Mouse (Mus musculus): Measurements from ENCODE around the gene Ss18l2. TPM values are rescaled to one million over a fixed set of nuclear protein-coding genes. Genes with fewer than 3 reads are reported as not detected.

The Ss18l2 gene
- total RNA-seq, 2 experiments from 2014 or later, result 5.5 to 28.4 TPM

GRCm38 (mm10) chr9:121757432-121757831 lies 47.3 kb downstream of the Ss18l2 start:
- no peak for ATAC-seq (replicated peaks; ENCODE audit: low FRiP score, poor library complexity, severe bottlenecking)

- ATAC-seq (replicated peaks; ENCODE audit: low FRiP score, poor library complexity, severe bottlenecking), result no peak
These were observed 48.0 kb downstream of the Ss18l2 start for GRCm38 (mm10) chr9:121757835-121758814.

GRCm38 (mm10) chr9:121759091-121760081 lies 49.3 kb downstream of the Ss18l2 start, which contains the start of gene Zfp651:
Zfp651 (plus strand) TSS chr9:121759330.
- no peak for ATAC-seq (replicated peaks; ENCODE audit: low FRiP score, poor library complexity, severe bottlenecking)

- no peak for ATAC-seq (replicated peaks; ENCODE audit: low FRiP score, poor library complexity, severe bottlenecking)
These were observed 50.4 kb downstream of the Ss18l2 start for GRCm38 (mm10) chr9:121760271-121761090.

GRCm38 (mm10) chr9:121761091-121761665 lies 51.0 kb downstream of the Ss18l2 start:
- ATAC-seq (replicated peaks; ENCODE audit: low FRiP score, poor library complexity, severe bottlenecking), result no peak

GRCm38 (mm10) chr9:121761787-121762186 lies 51.7 kb downstream of the Ss18l2 start:
- ATAC-seq (replicated peaks; ENCODE audit: low FRiP score, poor library complexity, severe bottlenecking), result no peak

GRCm38 (mm10) chr9:121762248-121762647 lies 52.1 kb downstream of the Ss18l2 start:
- no peak for ATAC-seq (replicated peaks; ENCODE audit: low FRiP score, poor library complexity, severe bottlenecking)

GRCm38 (mm10) chr9:121762761-121763160 lies 52.6 kb downstream of the Ss18l2 start:
- ATAC-seq (replicated peaks; ENCODE audit: low FRiP score, poor library complexity, severe bottlenecking), result no peak

Other genes starting within 250 kb of the Ss18l2 start
- not detected in 2 replicates for gene Cck, start 214.6 kb upstream of the Ss18l2 start, total RNA-seq (2015; ENCODE audit: low replicate concordance)
- gene Cck, start 214.6 kb upstream of the Ss18l2 start, total RNA-seq (2017; ENCODE audit: low replicate concordance), result not detected in 2 replicates
- not detected in 2 replicates for gene Lyzl4, start 68.2 kb upstream of the Ss18l2 start, total RNA-seq (2015; ENCODE audit: low replicate concordance)
- gene Lyzl4, start 68.2 kb upstream of the Ss18l2 start, total RNA-seq (2017; ENCODE audit: low replicate concordance), result not detected in 2 replicates
- gene Vipr1, start 67.6 kb upstream of the Ss18l2 start, total RNA-seq (2015; ENCODE audit: low replicate concordance), result 0.21 TPM in 1 of 2 replicates, not detected in the other
- 0.14 and 0.43 TPM in 2 replicates for gene Vipr1, start 67.6 kb upstream of the Ss18l2 start, total RNA-seq (2017; ENCODE audit: low replicate concordance)
- 4.2 and 6.5 TPM in 2 replicates for gene Sec22c, start 4.8 kb upstream of the Ss18l2 start, total RNA-seq (2015; ENCODE audit: low replicate concordance)
- gene Sec22c, start 4.8 kb upstream of the Ss18l2 start, total RNA-seq (2017; ENCODE audit: low replicate concordance), result 3.2 and 6.6 TPM in 2 replicates
- gene Nktr, start 8.8 kb downstream of the Ss18l2 start, total RNA-seq (2015; ENCODE audit: low replicate concordance), result 42.6 and 59.0 TPM in 2 replicates
- gene Nktr, start 8.8 kb downstream of the Ss18l2 start, total RNA-seq (2017; ENCODE audit: low replicate concordance), result 81.6 and 92.8 TPM in 2 replicates
- gene Zfp651, start 49.0 kb downstream of the Ss18l2 start, total RNA-seq (2015; ENCODE audit: low replicate concordance), result 2.1 TPM in 1 of 2 replicates, not detected in the other
- 0.42 and 0.43 TPM in 2 replicates for gene Zfp651, start 49.0 kb downstream of the Ss18l2 start, total RNA-seq (2017; ENCODE audit: low replicate concordance)
- gene Klhl40, start 67.3 kb downstream of the Ss18l2 start, total RNA-seq (2015; ENCODE audit: low replicate concordance), result not detected in 2 replicates
- not detected in 2 replicates for gene Klhl40, start 67.3 kb downstream of the Ss18l2 start, total RNA-seq (2017; ENCODE audit: low replicate concordance)
- gene Hhatl, start 82.2 kb downstream of the Ss18l2 start, total RNA-seq (2015; ENCODE audit: low replicate concordance), result not detected in 2 replicates
- not detected in 2 replicates for gene Hhatl, start 82.2 kb downstream of the Ss18l2 start, total RNA-seq (2017; ENCODE audit: low replicate concordance)
- 1.3 TPM in 1 of 2 replicates, not detected in the other for gene Ccdc13, start 129.1 kb downstream of the Ss18l2 start, total RNA-seq (2015; ENCODE audit: low replicate concordance)
- gene Ccdc13, start 129.1 kb downstream of the Ss18l2 start, total RNA-seq (2017; ENCODE audit: low replicate concordance), result not detected in 2 replicates
- gene Higd1a, start 148.0 kb downstream of the Ss18l2 start, total RNA-seq (2015; ENCODE audit: low replicate concordance), result 8.8 and 12.5 TPM in 2 replicates
- gene Higd1a, start 148.0 kb downstream of the Ss18l2 start, total RNA-seq (2017; ENCODE audit: low replicate concordance), result 2.3 and 9.5 TPM in 2 replicates
- not detected in 2 replicates for gene Ackr2, start 188.0 kb downstream of the Ss18l2 start, total RNA-seq (2015; ENCODE audit: low replicate concordance)
- gene Ackr2, start 188.0 kb downstream of the Ss18l2 start, total RNA-seq (2017; ENCODE audit: low replicate concordance), result 0.09 TPM in 1 of 2 replicates, not detected in the other
- not detected in 2 replicates for gene Cyp8b1, start 206.0 kb downstream of the Ss18l2 start, total RNA-seq (2015; ENCODE audit: low replicate concordance)
- gene Cyp8b1, start 206.0 kb downstream of the Ss18l2 start, total RNA-seq (2017; ENCODE audit: low replicate concordance), result not detected in 2 replicates
- gene Fam198a, start 240.7 kb downstream of the Ss18l2 start, total RNA-seq (2015; ENCODE audit: low replicate concordance), result not detected in 2 replicates
- not detected in 2 replicates for gene Fam198a, start 240.7 kb downstream of the Ss18l2 start, total RNA-seq (2017; ENCODE audit: low replicate concordance)

All from erythroblast, adult 5-6 weeks (primary cell).